Mouse (Mus musculus): Measurements from ENCODE around the gene Atl3. TPM values are rescaled to one million over a fixed set of nuclear protein-coding genes. Genes with fewer than 3 reads are reported as not detected.

Atl3 gene
- total and polyA plus RNA-seq, 3 experiments: 10.5 to 74.2 (median 64.6) TPM

- ATAC-seq (ENCODE audit: extremely low read depth, insufficient number of reproducible peaks, low FRiP score, poor library complexity, severe bottlenecking): no peak
- no peak for TF ChIP-seq GATA1 (IDR thresholded peaks at IDR 0.05; ENCODE audit: borderline replicate concordance, low read length)
- peaks cover 12% of the 10 kb centered on the region for H3K27me3 ChIP-seq (ENCODE audit: insufficient read depth, low read length)
- no peaks in the 10 kb centered on the region for H3K4me1 ChIP-seq (ENCODE audit: insufficient read depth, low read depth, low read length)
- no peak for DNase-seq (ENCODE audit: low spot score)
- no peak overlapping the region for H3K4me3 ChIP-seq (ENCODE audit: low read depth, low read length)
- H3K9me3 ChIP-seq (replicated peaks): no peaks in the 10 kb centered on the region
- H3K36me3 ChIP-seq (replicated peaks): no peaks in the 10 kb centered on the region
Measured at GRCm38 (mm10) chr19:7553441-7553840, 59.6 kb downstream of the Atl3 start.

GRCm38 (mm10) chr19:7554881-7555280 is 61.0 kb downstream of the Atl3 start:
- Histone ChIP-seq H3K27me3 (ENCODE audit: insufficient read depth, low read length) (peaks cover 18% of the 10 kb centered on the region), H3K9me3 (replicated peaks) (no peaks in the 10 kb centered on the region), H3K4me3 (ENCODE audit: low read depth, low read length) (no peak overlapping the region), H3K36me3 (replicated peaks) (no peaks in the 10 kb centered on the region), H3K4me1 (ENCODE audit: insufficient read depth, low read depth, low read length) (no peaks in the 10 kb centered on the region)
- DNase-seq (ENCODE audit: low spot score) (no peak), ATAC-seq (ENCODE audit: extremely low read depth, insufficient number of reproducible peaks, low FRiP score, poor library complexity, severe bottlenecking) (no peak)
- TF ChIP-seq CTCF (IDR thresholded peaks at IDR 0.05; ENCODE audit: low read depth, low read length) (no peak), TAL1 (conservative IDR thresholded peaks at IDR 0.05; ENCODE audit: low read depth, low read length) (no peak), GATA2 (IDR thresholded peaks at IDR 0.05; ENCODE audit: borderline replicate concordance, low read depth, low read length) (no peak), GATA1 (IDR thresholded peaks at IDR 0.05; ENCODE audit: borderline replicate concordance, low read length) (no peak), POLR2AphosphoS5 (IDR thresholded peaks at IDR 0.05; ENCODE audit: insufficient replicate concordance, low read depth, low read length) (no peak)

GRCm38 (mm10) chr19:7556641-7557040 is 62.8 kb downstream of the Atl3 start:
- no peak for ATAC-seq (ENCODE audit: extremely low read depth, insufficient number of reproducible peaks, low FRiP score, poor library complexity, severe bottlenecking)
- TF ChIP-seq CTCF (IDR thresholded peaks at IDR 0.05; ENCODE audit: low read depth, low read length): no peak
- no peak for TF ChIP-seq TAL1 (conservative IDR thresholded peaks at IDR 0.05; ENCODE audit: low read depth, low read length)
- TF ChIP-seq GATA1 (IDR thresholded peaks at IDR 0.05; ENCODE audit: borderline replicate concordance, low read length): no peak
- TF ChIP-seq POLR2AphosphoS5 (IDR thresholded peaks at IDR 0.05; ENCODE audit: insufficient replicate concordance, low read depth, low read length): no peak
- no peak for TF ChIP-seq GATA2 (IDR thresholded peaks at IDR 0.05; ENCODE audit: borderline replicate concordance, low read depth, low read length)
- Histone ChIP-seq H3K4me1 (ENCODE audit: insufficient read depth, low read depth, low read length) (no peaks in the 10 kb centered on the region), H3K27me3 (ENCODE audit: insufficient read depth, low read length) (peaks cover 20% of the 10 kb centered on the region), H3K9me3 (replicated peaks) (no peaks in the 10 kb centered on the region), H3K4me3 (ENCODE audit: low read depth, low read length) (no peak overlapping the region), H3K36me3 (replicated peaks) (no peaks in the 10 kb centered on the region)
- no peak for DNase-seq (ENCODE audit: low spot score)

GRCm38 (mm10) chr19:7557328-7557822 is 63.5 kb downstream of the Atl3 start, which contains the start of gene Pla2g16:
Gene Pla2g16, plus strand, starts transcription at chr19:7557459.
- no peak for DNase-seq (ENCODE audit: low spot score)
- no peak for ATAC-seq (ENCODE audit: extremely low read depth, insufficient number of reproducible peaks, low FRiP score, poor library complexity, severe bottlenecking)
- Histone ChIP-seq H3K27me3 (ENCODE audit: insufficient read depth, low read length) (peaks cover 20% of the 10 kb centered on the region), H3K36me3 (replicated peaks) (no peaks in the 10 kb centered on the region), H3K4me1 (ENCODE audit: insufficient read depth, low read depth, low read length) (no peaks in the 10 kb centered on the region), H3K9me3 (replicated peaks) (no peaks in the 10 kb centered on the region), H3K4me3 (ENCODE audit: low read depth, low read length) (no peak within 1 kb of the TSS)
- TF ChIP-seq TAL1 (conservative IDR thresholded peaks at IDR 0.05; ENCODE audit: low read depth, low read length) (no peak), CTCF (IDR thresholded peaks at IDR 0.05; ENCODE audit: low read depth, low read length) (no peak), GATA2 (IDR thresholded peaks at IDR 0.05; ENCODE audit: borderline replicate concordance, low read depth, low read length) (no peak), GATA1 (IDR thresholded peaks at IDR 0.05; ENCODE audit: borderline replicate concordance, low read length) (no peak), POLR2AphosphoS5 (IDR thresholded peaks at IDR 0.05; ENCODE audit: insufficient replicate concordance, low read depth, low read length) (no peak)

DNA sequence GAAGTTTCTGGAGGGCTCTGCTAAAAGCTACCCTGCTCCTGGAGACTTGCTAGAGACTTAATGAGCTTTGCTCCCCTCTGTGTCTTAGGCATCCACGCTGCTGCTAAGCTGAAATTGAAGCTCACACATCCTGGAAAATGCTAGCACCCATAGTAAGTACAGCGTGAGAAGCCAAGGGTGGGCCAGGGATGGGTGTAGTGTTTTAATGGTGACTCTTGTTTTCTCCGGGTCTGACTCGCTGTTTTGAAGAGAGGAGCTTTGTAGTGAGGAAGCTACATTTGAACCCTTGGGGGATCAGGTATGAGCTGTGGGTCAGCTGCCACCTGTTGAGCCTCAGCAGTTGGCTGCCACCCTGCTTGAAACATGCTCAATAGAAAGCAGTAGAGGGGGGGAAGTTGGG is 64.0 kb downstream of the Atl3 start:
- Histone ChIP-seq H3K36me3 (replicated peaks) (no peaks in the 10 kb centered on the region), H3K4me1 (ENCODE audit: insufficient read depth, low read depth, low read length) (no peaks in the 10 kb centered on the region), H3K4me3 (ENCODE audit: low read depth, low read length) (no peak overlapping the region), H3K27me3 (ENCODE audit: insufficient read depth, low read length) (peaks cover 20% of the 10 kb centered on the region), H3K9me3 (replicated peaks) (no peaks in the 10 kb centered on the region)
- no peak for DNase-seq (ENCODE audit: low spot score)
- TF ChIP-seq TAL1 (conservative IDR thresholded peaks at IDR 0.05; ENCODE audit: low read depth, low read length): no peak
- TF ChIP-seq CTCF (IDR thresholded peaks at IDR 0.05; ENCODE audit: low read depth, low read length): no peak
- no peak for ATAC-seq (ENCODE audit: extremely low read depth, insufficient number of reproducible peaks, low FRiP score, poor library complexity, severe bottlenecking)

GRCm38 (mm10) chr19:7558675-7559074 is 64.8 kb downstream of the Atl3 start:
- no peaks in the 10 kb centered on the region for H3K4me1 ChIP-seq (ENCODE audit: insufficient read depth, low read depth, low read length)
- H3K36me3 ChIP-seq (replicated peaks): no peaks in the 10 kb centered on the region
- ATAC-seq (ENCODE audit: extremely low read depth, insufficient number of reproducible peaks, low FRiP score, poor library complexity, severe bottlenecking): no peak
- TF ChIP-seq TAL1 (conservative IDR thresholded peaks at IDR 0.05; ENCODE audit: low read depth, low read length) (no peak), POLR2AphosphoS5 (IDR thresholded peaks at IDR 0.05; ENCODE audit: insufficient replicate concordance, low read depth, low read length) (no peak), GATA1 (IDR thresholded peaks at IDR 0.05; ENCODE audit: borderline replicate concordance, low read length) (no peak), CTCF (IDR thresholded peaks at IDR 0.05; ENCODE audit: low read depth, low read length) (no peak), GATA2 (IDR thresholded peaks at IDR 0.05; ENCODE audit: borderline replicate concordance, low read depth, low read length) (no peak)
- no peak overlapping the region for H3K4me3 ChIP-seq (ENCODE audit: low read depth, low read length)
- no peak for DNase-seq (ENCODE audit: low spot score)
- peaks cover 20% of the 10 kb centered on the region for H3K27me3 ChIP-seq (ENCODE audit: insufficient read depth, low read length)
- H3K9me3 ChIP-seq (replicated peaks): no peaks in the 10 kb centered on the region

GRCm38 (mm10) chr19:7559986-7560385 is 66.1 kb downstream of the Atl3 start:
- H3K4me3 ChIP-seq (ENCODE audit: low read depth, low read length): no peak overlapping the region
- ATAC-seq (ENCODE audit: extremely low read depth, insufficient number of reproducible peaks, low FRiP score, poor library complexity, severe bottlenecking): no peak

More at GRCm38 (mm10) chr19:7559986-7560385, 66.1 kb downstream of the Atl3 start:
- no peak for DNase-seq (ENCODE audit: low spot score)
- Histone ChIP-seq H3K36me3 (replicated peaks) (no peaks in the 10 kb centered on the region), H3K4me1 (ENCODE audit: insufficient read depth, low read depth, low read length) (no peaks in the 10 kb centered on the region), H3K27me3 (ENCODE audit: insufficient read depth, low read length) (peaks cover 20% of the 10 kb centered on the region), H3K9me3 (replicated peaks) (no peaks in the 10 kb centered on the region)
- TF ChIP-seq CTCF (IDR thresholded peaks at IDR 0.05; ENCODE audit: low read depth, low read length) (no peak), GATA1 (IDR thresholded peaks at IDR 0.05; ENCODE audit: borderline replicate concordance, low read length) (no peak)

All from G1E (cell line).